Mouse (Mus musculus) kidney, adult 10 weeks (tissue): ENCODE measurements around the gene Klc4. TPM values are rescaled to one million over a fixed set of nuclear protein-coding genes. Genes with fewer than 3 reads are reported as not detected.

Source experiments
- polyA plus RNA-seq: library from polyadenylated mRNA; stranded (reverse); fragments of 350-450 nt; fragmentation: Illumina TruSeq; extraction: RNeasy Lipid Tissue Mini Kit (QIAGEN cat#74804); gene quantifications from one replicate; pipeline ENCODE4 v1.2.3, GENCODE M21; 2014; ENCODE audit warnings: low read depth, low replicate concordance

The Klc4 gene
- polyA plus RNA-seq: 0.36 TPM

GRCm38 (mm10) chr17:46645561-46646321, at the start of gene Klc4, which contains the start of gene Mrpl2:
Gene Klc4, minus strand, starts transcription at chr17:46646022.
Gene Mrpl2, plus strand, starts transcription at chr17:46646229.

GRCm38 (mm10) chr17:46680760-46681373, 35.0 kb upstream of the Klc4 start, which contains the start of gene Klhdc3:
Gene Klhdc3, minus strand, starts transcription at chr17:46680914.

GRCm38 (mm10) chr17:46678416-46678815, 32.6 kb upstream of the Klc4 start, which contains the start of gene Mea1:
Gene Mea1, plus strand, starts transcription at chr17:46678793.

GRCm38 (mm10) chr17:46673850-46674529, 28.2 kb upstream of the Klc4 start, which contains the start of gene Rrp36:
Gene Rrp36, minus strand, starts transcription at chr17:46674352.

GRCm38 (mm10) chr17:46650232-46651031, 4.6 kb upstream of the Klc4 start, which contains the start of gene Cul7:
Gene Cul7, plus strand, starts transcription at chr17:46650337.

GRCm38 (mm10) chr17:46628791-46629684, 16.8 kb downstream of the Klc4 start, which contains the start of gene Ptk7:
Gene Ptk7, minus strand, starts transcription at chr17:46629504.

Other genes starting within 250 kb of the Klc4 start
- not detected for gene Crip3, start 217.1 kb downstream of the Klc4 start, polyA plus RNA-seq
- 9.3 TPM for gene Slc22a7, start 207.6 kb downstream of the Klc4 start, polyA plus RNA-seq
- 0.20 TPM for gene Ttbk1, start 158.3 kb downstream of the Klc4 start, polyA plus RNA-seq
- gene Dnph1, start 149.3 kb downstream of the Klc4 start, polyA plus RNA-seq: 7.3 TPM
- gene Cul9, start 99.6 kb downstream of the Klc4 start, polyA plus RNA-seq: 3.1 TPM
- gene Srf, start 89.8 kb downstream of the Klc4 start, polyA plus RNA-seq: not detected
- 0.16 TPM for gene Ptk7, start 16.5 kb downstream of the Klc4 start, polyA plus RNA-seq
- gene Mrpl2, start 207 bp upstream of the Klc4 start, polyA plus RNA-seq: 2.3 TPM
- gene Cul7, start 4.3 kb upstream of the Klc4 start, polyA plus RNA-seq: 0.12 TPM
- 2.3 TPM for gene Rrp36, start 28.3 kb upstream of the Klc4 start, polyA plus RNA-seq
- gene Mea1, start 32.8 kb upstream of the Klc4 start, polyA plus RNA-seq: 5.7 TPM
- gene Klhdc3, start 34.9 kb upstream of the Klc4 start, polyA plus RNA-seq: 3.4 TPM
- gene Ppp2r5d, start 59.1 kb upstream of the Klc4 start, polyA plus RNA-seq: 6.3 TPM
- 0.81 TPM for gene Pex6, start 65.4 kb upstream of the Klc4 start, polyA plus RNA-seq
- gene Gnmt, start 83.1 kb upstream of the Klc4 start, polyA plus RNA-seq: 0.44 TPM
- 0.65 TPM for gene Cnpy3, start 106.2 kb upstream of the Klc4 start, polyA plus RNA-seq
- not detected for gene Ptcra, start 117.7 kb upstream of the Klc4 start, polyA plus RNA-seq
- 22.1 TPM for gene 2310039H08Rik, start 126.6 kb upstream of the Klc4 start, polyA plus RNA-seq
- 37.9 TPM for gene Rpl7l1, start 136.7 kb upstream of the Klc4 start, polyA plus RNA-seq
- 10.0 TPM for gene Bicral, start 212.5 kb upstream of the Klc4 start, polyA plus RNA-seq
- gene Tbcc, start 244.7 kb upstream of the Klc4 start, polyA plus RNA-seq: 1.2 TPM